Mouse (Mus musculus): ENCODE measurements around the gene Olfr1500. TPM values are rescaled to one million over a fixed set of nuclear protein-coding genes. Genes with fewer than 3 reads are reported as not detected.
"Not testable (repeated sequence)": the region's sequence is repeated elsewhere in the genome, so short reads cannot be mapped to it uniquely, and the experiment has no call there.

Gene Olfr1500
- total and polyA plus RNA-seq, 2 experiments from 2014 or later, result not detected

GRCm38 (mm10) chr19:13812823-13813222 lies 17.5 kb downstream of the Olfr1500 start:
- H3K4me1 ChIP-seq (ENCODE audit: insufficient read depth), result no peaks in the 10 kb centered on the region
- TF ChIP-seq CTCF (IDR thresholded peaks at IDR 0.05; ENCODE audit: low read depth), result peak; percentile 21; the same call in 1 of the 2 replicates
- ATAC-seq (no peak), DNase-seq (no peak)
- H3K9ac ChIP-seq, result no peak overlapping the region
- no peaks in the 10 kb centered on the region for H3K36me3 ChIP-seq (ENCODE audit: insufficient read depth)
- H3K27ac ChIP-seq (ENCODE audit: low read depth, low read length), result no peak overlapping the region
- no peaks in the 10 kb centered on the region for H3K9me3 ChIP-seq (ENCODE audit: low read length)
- WGBS, result 60% methylated on average over 2 of the region's 2 CpGs
- H3K4me2 ChIP-seq (ENCODE audit: low read depth), result no peak overlapping the region
- H3K27me3 ChIP-seq (ENCODE audit: insufficient read depth, low read length), result no peaks in the 10 kb centered on the region
- H3K4me3 ChIP-seq (ENCODE audit: low read depth, low read length), result no peak overlapping the region

- H3K36me3 ChIP-seq (ENCODE audit: insufficient read depth); H3K4me1 ChIP-seq (ENCODE audit: insufficient read depth); H3K27me3 ChIP-seq (ENCODE audit: insufficient read depth, low read length); H3K4me2 ChIP-seq (ENCODE audit: low read depth); H3K27ac ChIP-seq (ENCODE audit: low read depth, low read length); ATAC-seq; H3K9ac ChIP-seq; H3K9me3 ChIP-seq (ENCODE audit: low read length); DNase-seq; H3K4me3 ChIP-seq (ENCODE audit: low read depth, low read length): not testable (repeated sequence)
- 50% methylated on average over 1 of the region's 1 CpGs for WGBS
Observed at GRCm38 (mm10) chr19:13805486-13805885, 24.8 kb downstream of the Olfr1500 start.

- Histone ChIP-seq H3K27ac (ENCODE audit: low read depth, low read length) (no peak within 1 kb of the TSS), H3K4me2 (ENCODE audit: low read depth) (no peak within 1 kb of the TSS), H3K36me3 (ENCODE audit: insufficient read depth) (no peaks in the 10 kb centered on the region), H3K4me1 (ENCODE audit: insufficient read depth) (no peaks in the 10 kb centered on the region), H3K9ac (no peak within 1 kb of the TSS), H3K4me3 (ENCODE audit: low read depth, low read length) (no peak within 1 kb of the TSS), H3K9me3 (ENCODE audit: low read length) (no peaks in the 10 kb centered on the region), H3K27me3 (ENCODE audit: insufficient read depth, low read length) (no peaks in the 10 kb centered on the region)
- DNase-seq (no peak), ATAC-seq (no peak)
- TF ChIP-seq CTCF (IDR thresholded peaks at IDR 0.05; ENCODE audit: low read depth), result no peak
Observed at GRCm38 (mm10) chr19:13798102-13798501, 32.2 kb downstream of the Olfr1500 start, which contains the start of gene Olfr1497. TSS of gene Olfr1497 (minus strand) at chr19:13798202.

GRCm38 (mm10) chr19:13777578-13777977 lies 52.7 kb downstream of the Olfr1500 start, which contains the start of gene Olfr1496:
TSS of gene Olfr1496 (plus strand) at chr19:13777878.
- ATAC-seq (no peak), DNase-seq (no peak)
- 92% methylated on average over 1 of the region's 1 CpGs for WGBS

More at GRCm38 (mm10) chr19:13777578-13777977, 52.7 kb downstream of the Olfr1500 start, which contains the start of gene Olfr1496:
- no peaks in the 10 kb centered on the region for H3K4me1 ChIP-seq (ENCODE audit: insufficient read depth)
- H3K27me3 ChIP-seq (ENCODE audit: insufficient read depth, low read length), result no peaks in the 10 kb centered on the region
- H3K9ac ChIP-seq, result no peak within 1 kb of the TSS
- H3K4me3 ChIP-seq (ENCODE audit: low read depth, low read length), result no peak within 1 kb of the TSS
- H3K36me3 ChIP-seq (ENCODE audit: insufficient read depth), result no peaks in the 10 kb centered on the region
- H3K27ac ChIP-seq (ENCODE audit: low read depth, low read length), result no peak within 1 kb of the TSS
- TF ChIP-seq CTCF (IDR thresholded peaks at IDR 0.05; ENCODE audit: low read depth), result no peak
- H3K4me2 ChIP-seq (ENCODE audit: low read depth), result no peak within 1 kb of the TSS
- no peaks in the 10 kb centered on the region for H3K9me3 ChIP-seq (ENCODE audit: low read length)

Other genes starting within 250 kb of the Olfr1500 start
- not detected in 2 replicates for gene Olfr1484, start 247.0 kb downstream of the Olfr1500 start, total RNA-seq (2014; rRNA removed)
- gene Olfr1484, start 247.0 kb downstream of the Olfr1500 start, polyA plus RNA-seq (2015; fragmentation: Nextera tagmentation; extraction: Ambion mirVana), result not detected in 2 replicates
- not detected in 2 replicates for gene Olfr1487, start 213.1 kb downstream of the Olfr1500 start, total RNA-seq (2014; rRNA removed)
- not detected in 2 replicates for gene Olfr1487, start 213.1 kb downstream of the Olfr1500 start, polyA plus RNA-seq (2015; fragmentation: Nextera tagmentation; extraction: Ambion mirVana)
- gene Olfr1489, start 198.9 kb downstream of the Olfr1500 start, total RNA-seq (2014; rRNA removed), result not detected in 2 replicates
- gene Olfr1489, start 198.9 kb downstream of the Olfr1500 start, polyA plus RNA-seq (2015; fragmentation: Nextera tagmentation; extraction: Ambion mirVana), result not detected in 2 replicates
- not detected in 2 replicates for gene Olfr1490, start 179.4 kb downstream of the Olfr1500 start, total RNA-seq (2014; rRNA removed)
- gene Olfr1490, start 179.4 kb downstream of the Olfr1500 start, polyA plus RNA-seq (2015; fragmentation: Nextera tagmentation; extraction: Ambion mirVana), result not detected in 2 replicates
- not detected in 2 replicates for gene Olfr1491, start 133.2 kb downstream of the Olfr1500 start, total RNA-seq (2014; rRNA removed)
- gene Olfr1491, start 133.2 kb downstream of the Olfr1500 start, polyA plus RNA-seq (2015; fragmentation: Nextera tagmentation; extraction: Ambion mirVana), result not detected in 2 replicates
- gene Olfr1493-ps1, start 107.2 kb downstream of the Olfr1500 start, total RNA-seq (2014; rRNA removed), result not detected in 2 replicates
- gene Olfr1493-ps1, start 107.2 kb downstream of the Olfr1500 start, polyA plus RNA-seq (2015; fragmentation: Nextera tagmentation; extraction: Ambion mirVana), result not detected in 2 replicates
- not detected in 2 replicates for gene Olfr1494, start 90.8 kb downstream of the Olfr1500 start, total RNA-seq (2014; rRNA removed)
- gene Olfr1494, start 90.8 kb downstream of the Olfr1500 start, polyA plus RNA-seq (2015; fragmentation: Nextera tagmentation; extraction: Ambion mirVana), result not detected in 2 replicates
- gene Olfr1495, start 65.9 kb downstream of the Olfr1500 start, total RNA-seq (2014; rRNA removed), result not detected in 2 replicates
- not detected in 2 replicates for gene Olfr1495, start 65.9 kb downstream of the Olfr1500 start, polyA plus RNA-seq (2015; fragmentation: Nextera tagmentation; extraction: Ambion mirVana)
- gene Olfr1496, start 52.6 kb downstream of the Olfr1500 start, total RNA-seq (2014; rRNA removed), result not detected in 2 replicates
- gene Olfr1496, start 52.6 kb downstream of the Olfr1500 start, polyA plus RNA-seq (2015; fragmentation: Nextera tagmentation; extraction: Ambion mirVana), result not detected in 2 replicates
- not detected in 2 replicates for gene Olfr1497, start 32.3 kb downstream of the Olfr1500 start, total RNA-seq (2014; rRNA removed)
- not detected in 2 replicates for gene Olfr1497, start 32.3 kb downstream of the Olfr1500 start, polyA plus RNA-seq (2015; fragmentation: Nextera tagmentation; extraction: Ambion mirVana)
- not detected in 2 replicates for gene Olfr1499, start 11.0 kb downstream of the Olfr1500 start, total RNA-seq (2014; rRNA removed)
- not detected in 2 replicates for gene Olfr1499, start 11.0 kb downstream of the Olfr1500 start, polyA plus RNA-seq (2015; fragmentation: Nextera tagmentation; extraction: Ambion mirVana)
- gene Olfr1501, start 20.2 kb upstream of the Olfr1500 start, total RNA-seq (2014; rRNA removed), result not detected in 2 replicates
- not detected in 2 replicates for gene Olfr1501, start 20.2 kb upstream of the Olfr1500 start, polyA plus RNA-seq (2015; fragmentation: Nextera tagmentation; extraction: Ambion mirVana)
- gene Olfr1502, start 31.3 kb upstream of the Olfr1500 start, total RNA-seq (2014; rRNA removed), result not detected in 2 replicates
- gene Olfr1502, start 31.3 kb upstream of the Olfr1500 start, polyA plus RNA-seq (2015; fragmentation: Nextera tagmentation; extraction: Ambion mirVana), result not detected in 2 replicates
- gene Olfr1504, start 67.4 kb upstream of the Olfr1500 start, total RNA-seq (2014; rRNA removed), result not detected in 2 replicates
- not detected in 2 replicates for gene Olfr1504, start 67.4 kb upstream of the Olfr1500 start, polyA plus RNA-seq (2015; fragmentation: Nextera tagmentation; extraction: Ambion mirVana)
- gene Olfr1505, start 83.0 kb upstream of the Olfr1500 start, total RNA-seq (2014; rRNA removed), result not detected in 2 replicates
- gene Olfr1505, start 83.0 kb upstream of the Olfr1500 start, polyA plus RNA-seq (2015; fragmentation: Nextera tagmentation; extraction: Ambion mirVana), result not detected in 2 replicates

Data from forebrain, postnatal 0 days (tissue).